Mouse (Mus musculus): ENCODE measurements at regions not wholly inside any gene's neighbourhood (a gene's known extent, or its start where the extent isn't known, plus 50 kb on each side); places are given as distances from the start of the nearest gene placed in this dataset.
"Not testable (repeated sequence)": the region's sequence is repeated elsewhere in the genome, so short reads cannot be mapped to it uniquely, and the experiment has no call there.

- DNase-seq = peak in 1 of 2 experiments; percentile 13
Measured at GRCm38 (mm10) chr14:61757086-61757822, 150.0 kb downstream of the Kcnrg start.

GRCm38 (mm10) chr14:61757823-61758175, 150.5 kb downstream of the Kcnrg start:
- no peak for DNase-seq

- DNase-seq = no peak
Measured at GRCm38 (mm10) chr14:61758586-61758985, 151.3 kb downstream of the Kcnrg start.

- DNase-seq = not testable (repeated sequence)
Measured at GRCm38 (mm10) chr14:61760176-61760575, 152.9 kb downstream of the Kcnrg start.

- no peak for DNase-seq
Measured at GRCm38 (mm10) chr14:61762076-61762475, 154.8 kb downstream of the Kcnrg start.

GRCm38 (mm10) chr14:61769881-61770280, 162.6 kb downstream of the Kcnrg start:
- no peak for DNase-seq

GRCm38 (mm10) chr14:61774171-61774570, 166.9 kb downstream of the Kcnrg start:
- DNase-seq = no peak

GRCm38 (mm10) chr14:61778618-61779017, 171.4 kb downstream of the Kcnrg start:
- no peak for DNase-seq

- no peak for DNase-seq
Measured at GRCm38 (mm10) chr14:61783206-61783605, 175.9 kb downstream of the Kcnrg start.

- DNase-seq = no peak
Measured at GRCm38 (mm10) chr14:61784609-61785008, 177.4 kb downstream of the Kcnrg start.

GRCm38 (mm10) chr14:61786031-61786430, 178.8 kb downstream of the Kcnrg start:
- DNase-seq = no peak

- DNase-seq = peak; percentile 50 to 68
Measured at GRCm38 (mm10) chr14:61787746-61788145, 180.5 kb downstream of the Kcnrg start.

- DNase-seq = no peak
Measured at GRCm38 (mm10) chr14:61788998-61789790, 181.9 kb downstream of the Kcnrg start.

- no peak for DNase-seq
Measured at GRCm38 (mm10) chr14:61795976-61796645, 188.9 kb downstream of the Kcnrg start.

GRCm38 (mm10) chr14:61796671-61797070, 189.4 kb downstream of the Kcnrg start:
- no peak for DNase-seq

- no peak for DNase-seq
Measured at GRCm38 (mm10) chr14:61803421-61803925, 196.2 kb downstream of the Kcnrg start.

- DNase-seq = no peak
Measured at GRCm38 (mm10) chr14:61805433-61805832, 198.2 kb downstream of the Kcnrg start.

GRCm38 (mm10) chr14:61808193-61808592, 200.9 kb downstream of the Kcnrg start:
- DNase-seq = no peak

GRCm38 (mm10) chr14:61809716-61810437, 202.6 kb downstream of the Kcnrg start:
- DNase-seq = no peak

- no peak for DNase-seq
Measured at GRCm38 (mm10) chr14:61810836-61811235, 203.6 kb downstream of the Kcnrg start.

- no peak for DNase-seq
Measured at GRCm38 (mm10) chr14:61817711-61818110, 210.5 kb downstream of the Kcnrg start.

GRCm38 (mm10) chr14:61818365-61818764, 211.1 kb downstream of the Kcnrg start:
- no peak for DNase-seq

GRCm38 (mm10) chr14:61819251-61819650, 212.0 kb downstream of the Kcnrg start:
- no peak for DNase-seq
